Mouse (Mus musculus): ENCODE data around the gene Grsf1.

The Grsf1 gene

DNA sequence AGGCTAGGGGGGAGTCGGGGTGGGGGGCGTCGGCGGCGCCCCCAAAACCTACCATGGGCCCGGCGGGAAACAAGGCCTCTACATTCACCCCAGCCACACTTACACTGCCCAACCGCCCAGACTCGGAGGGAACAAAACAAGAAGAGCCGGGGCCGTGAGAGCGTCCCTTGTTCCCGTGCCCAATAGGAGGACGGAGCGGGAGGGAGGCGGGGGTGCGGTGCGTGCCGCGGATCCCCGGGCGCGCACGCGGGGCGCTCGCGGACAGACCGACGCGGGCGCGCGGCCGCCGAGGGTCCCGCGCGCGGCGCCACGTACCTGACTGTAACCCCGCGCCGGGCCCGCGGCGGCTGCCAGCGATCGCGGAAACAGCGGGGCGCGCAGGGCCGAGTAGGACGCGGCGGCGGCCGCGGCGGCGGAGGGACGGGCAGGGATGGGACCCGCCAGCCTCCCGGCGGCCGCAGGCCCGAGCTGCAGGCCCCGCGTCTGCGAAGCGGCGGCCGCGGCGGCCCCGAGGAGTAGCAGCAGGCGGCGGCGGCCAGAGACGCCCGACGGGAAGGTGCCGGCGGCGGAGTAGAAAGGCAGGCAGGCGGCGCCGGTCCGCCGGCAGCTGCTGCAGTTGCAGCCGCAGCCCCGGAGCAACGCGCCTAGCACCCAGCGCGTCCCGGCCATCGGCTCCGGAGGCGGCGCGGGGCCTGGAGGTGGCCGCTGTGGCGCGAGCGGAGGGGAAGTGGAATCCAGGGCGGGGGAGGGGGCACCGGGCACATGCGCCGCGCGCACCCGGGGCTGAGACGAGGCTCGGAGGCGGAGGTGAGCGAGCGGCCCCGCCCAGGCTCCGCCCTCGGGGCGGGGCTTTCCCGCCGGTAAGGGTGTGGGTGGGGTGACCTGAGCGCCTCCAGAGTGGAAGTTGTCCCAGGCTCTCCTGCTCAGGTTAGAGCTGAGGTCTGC, at the start of gene Grsf1:
Gene Grsf1, minus strand, starts transcription at position 729 of the 945 bp plus-strand sequence.
- peak; percentile 96 for DNase-seq

DNA sequence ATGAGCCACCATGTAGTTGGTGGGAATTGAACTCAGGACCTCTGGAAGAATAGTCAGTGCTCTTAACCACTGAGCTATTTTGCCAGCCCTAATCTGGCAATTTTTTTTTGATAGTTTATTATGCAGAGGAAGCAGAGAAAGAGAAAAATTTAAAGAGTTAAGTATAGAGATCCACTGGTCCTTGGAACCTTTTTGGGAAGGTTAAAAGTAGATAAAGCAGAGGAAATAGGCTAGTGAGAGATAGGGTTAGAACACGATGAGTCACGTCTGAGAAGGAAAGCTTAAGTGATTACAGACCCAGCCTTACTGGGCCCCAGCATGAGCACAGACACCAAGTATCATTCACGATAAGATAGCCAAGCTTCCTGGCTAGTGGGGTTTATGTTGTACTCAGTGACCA, 48.1 kb upstream of the Grsf1 start:
- no peak for DNase-seq

DNA sequence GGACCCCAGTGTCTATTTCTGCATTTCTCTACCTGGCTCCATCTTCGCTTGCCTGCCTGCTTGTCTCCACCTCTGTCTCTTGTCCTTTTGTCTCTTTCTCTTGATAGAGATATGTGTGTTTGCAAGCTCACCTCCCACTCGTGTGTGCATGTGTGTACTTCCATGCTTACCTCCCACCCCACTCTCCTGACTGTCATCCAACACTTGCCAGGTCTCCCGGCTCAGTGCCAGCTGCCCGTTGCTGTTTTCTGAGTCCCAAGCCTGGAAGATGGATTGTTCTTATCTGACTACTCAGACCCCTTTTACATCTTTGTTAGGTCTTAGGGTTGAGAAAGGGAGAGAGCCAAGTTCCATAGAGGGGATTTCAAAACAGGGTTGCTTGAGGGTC, 46.2 kb upstream of the Grsf1 start:
- no peak for DNase-seq

DNA sequence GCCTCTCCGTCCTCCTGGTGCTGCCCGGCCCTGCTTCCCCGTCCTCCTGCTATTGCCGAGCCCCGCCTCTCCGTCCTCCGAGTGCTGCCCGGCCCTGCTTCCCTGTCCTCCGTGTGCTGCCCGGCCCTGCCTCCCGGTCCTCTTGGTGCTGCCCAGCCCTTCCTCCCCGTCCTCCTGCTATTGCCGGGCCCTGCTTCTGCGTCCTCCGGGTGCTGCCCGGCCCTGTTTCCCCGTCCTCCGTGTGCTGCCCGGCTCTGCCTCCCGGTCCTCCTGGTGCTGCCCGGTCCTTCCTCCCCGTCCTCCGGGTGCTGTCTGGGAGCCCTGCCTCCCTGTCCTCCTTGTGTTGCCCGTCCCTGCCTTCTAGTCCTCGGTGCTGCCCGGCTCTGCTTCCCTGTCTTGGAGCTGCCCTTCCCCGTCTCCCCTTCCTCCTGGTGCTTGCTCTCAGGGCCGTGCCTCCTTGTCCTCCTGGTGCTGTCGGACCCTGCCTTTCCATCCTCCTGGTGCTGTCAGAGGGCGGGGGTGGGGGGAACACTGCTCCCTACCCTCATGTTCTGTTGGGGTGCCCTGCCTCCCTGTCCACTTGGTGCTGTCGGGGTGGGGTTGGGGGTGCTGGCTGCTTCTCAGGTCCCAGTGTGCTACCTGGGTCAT, 45.7 kb upstream of the Grsf1 start:
- DNase-seq = peak; percentile 39

DNA sequence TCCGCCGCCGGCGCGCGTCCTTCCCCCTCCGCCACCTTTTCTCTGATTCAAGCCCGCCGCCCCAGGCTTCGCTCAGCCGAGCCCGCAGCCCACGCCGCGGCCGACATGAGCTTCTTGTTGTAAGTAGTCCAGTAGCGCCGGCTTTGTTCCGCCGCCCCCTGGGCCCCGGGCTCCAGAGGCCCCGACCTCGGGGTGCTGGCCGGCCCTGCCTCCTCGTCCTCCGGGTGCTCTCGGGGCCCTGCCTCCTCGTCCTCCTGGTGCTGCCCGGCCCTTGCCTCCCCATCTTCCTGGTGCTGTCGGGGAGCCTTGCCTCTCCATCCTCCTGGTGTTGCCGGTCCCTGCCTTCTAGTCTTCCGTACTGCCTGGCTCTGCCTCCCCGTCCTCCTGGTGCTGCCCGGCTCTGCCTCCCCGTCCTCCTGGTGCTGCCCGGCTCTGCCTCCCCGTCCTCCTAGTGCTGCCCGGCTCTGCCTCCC, 45.1 kb upstream of the Grsf1 start:
- no peak for DNase-seq

DNA sequence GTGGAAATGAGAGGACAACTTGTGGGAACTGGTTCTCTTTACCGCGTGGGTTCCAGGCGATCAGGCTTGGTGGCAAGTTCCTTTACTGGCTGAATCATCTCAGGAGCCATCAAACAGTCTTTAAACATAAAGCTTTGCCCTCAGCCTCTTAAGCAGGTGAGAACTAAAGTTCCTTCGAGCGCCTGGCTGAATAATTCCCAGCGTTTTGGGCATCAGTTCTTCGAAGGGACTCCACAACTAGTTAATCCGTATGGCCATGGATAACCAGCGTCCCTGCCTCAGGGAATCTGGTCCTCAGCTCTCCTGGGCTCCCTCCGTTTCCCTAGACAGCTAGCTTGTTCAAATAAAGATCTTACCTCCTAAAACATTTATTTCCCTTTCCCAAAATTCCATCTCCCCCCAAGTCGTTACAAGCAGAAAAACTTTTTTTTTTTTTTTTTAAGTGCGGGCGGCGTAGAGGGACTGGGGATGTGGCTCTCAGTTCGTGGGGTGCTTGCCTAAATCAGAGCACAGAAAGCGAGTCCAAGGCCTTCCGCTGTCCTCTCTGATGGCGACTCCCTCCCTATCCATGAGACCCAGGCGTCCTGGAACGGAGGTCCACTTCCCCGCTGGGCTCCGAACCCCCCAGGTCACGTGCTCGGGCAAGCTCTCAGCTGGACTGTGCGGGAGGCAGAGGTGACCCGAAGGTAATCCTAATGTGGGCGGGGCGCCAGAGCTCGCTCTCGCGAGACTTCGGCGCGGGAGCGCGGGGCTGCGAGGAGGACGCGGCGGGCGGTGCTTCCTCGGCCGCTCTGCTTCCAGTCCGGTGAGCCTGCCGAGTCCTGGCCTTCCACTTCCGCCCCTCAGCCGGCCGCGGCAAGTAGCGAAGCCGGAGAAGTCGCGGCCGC, 44.4 kb upstream of the Grsf1 start, which contains the start of gene Mob1b:
Gene Mob1b, plus strand, starts transcription at position 740 of the 887 bp plus-strand sequence.
- DNase-seq = peak; percentile 97

DNA sequence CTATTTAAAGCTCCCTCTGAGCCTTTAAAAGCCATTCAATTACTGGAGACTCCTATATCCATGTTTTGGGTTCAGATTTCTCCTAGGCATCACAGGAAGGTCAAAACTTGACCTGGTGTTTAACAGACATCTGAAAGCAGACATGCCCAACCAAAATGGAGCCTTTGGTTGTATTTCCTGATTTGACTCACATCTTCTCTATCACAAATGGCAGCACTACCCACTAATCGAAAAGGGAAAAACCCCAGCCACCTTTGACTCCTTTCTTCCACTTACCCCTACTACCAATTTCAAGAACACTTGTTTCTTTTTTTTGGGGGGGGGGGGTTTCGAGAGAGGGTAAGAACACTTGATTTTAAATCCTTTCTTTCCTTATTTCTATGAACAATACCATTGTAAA, 41.0 kb upstream of the Grsf1 start:
- no peak for DNase-seq

DNA sequence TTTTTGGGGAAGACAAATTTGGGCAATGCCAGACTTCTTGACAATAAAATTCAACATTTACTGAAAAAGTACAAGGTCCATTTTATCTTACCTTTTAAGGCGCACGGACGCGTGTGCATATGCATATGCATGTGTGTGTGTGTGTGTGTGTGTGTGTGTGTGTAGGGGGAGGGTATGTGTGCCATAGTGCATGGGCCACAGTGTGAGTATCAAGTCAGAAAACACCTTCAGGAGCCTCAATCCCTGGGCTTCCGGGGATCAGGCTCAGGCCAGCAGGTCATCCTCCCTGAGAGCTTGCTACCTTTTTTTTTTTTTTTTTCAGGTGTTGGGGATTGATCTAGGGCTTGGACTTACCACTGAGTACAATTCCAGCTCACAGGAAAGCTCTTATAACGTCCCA, 36.4 kb upstream of the Grsf1 start:
- DNase-seq = no peak

DNA sequence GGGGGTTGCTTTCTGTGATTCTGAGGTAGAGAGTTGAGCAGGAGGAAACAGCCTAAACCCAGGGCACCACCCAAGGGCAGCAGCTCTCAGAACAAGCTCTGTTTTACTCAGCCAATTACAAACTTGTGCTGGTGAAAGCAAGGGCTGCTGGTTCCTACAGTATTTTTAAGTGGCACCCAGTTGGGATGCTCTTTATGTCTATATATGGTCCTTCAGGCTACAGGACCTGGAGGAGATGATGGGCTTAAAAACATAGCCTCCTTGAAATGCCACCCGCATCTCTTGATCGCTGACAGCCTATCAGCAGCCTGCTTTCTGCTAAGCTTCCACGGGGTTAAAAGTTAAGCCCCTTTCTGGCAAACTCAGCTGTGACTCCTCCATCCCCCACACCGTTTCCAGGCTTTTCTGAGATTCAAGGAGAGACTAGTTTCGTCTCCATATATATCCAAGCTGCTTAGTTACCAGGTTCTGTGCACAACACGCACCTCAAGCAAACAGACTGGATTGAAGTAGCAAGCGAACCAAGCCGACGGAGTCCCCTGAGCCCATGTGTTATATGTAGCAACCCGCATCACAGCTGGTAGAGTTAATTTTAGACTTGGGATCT, 35.8 kb upstream of the Grsf1 start:
- peak; percentile 52 for DNase-seq

DNA sequence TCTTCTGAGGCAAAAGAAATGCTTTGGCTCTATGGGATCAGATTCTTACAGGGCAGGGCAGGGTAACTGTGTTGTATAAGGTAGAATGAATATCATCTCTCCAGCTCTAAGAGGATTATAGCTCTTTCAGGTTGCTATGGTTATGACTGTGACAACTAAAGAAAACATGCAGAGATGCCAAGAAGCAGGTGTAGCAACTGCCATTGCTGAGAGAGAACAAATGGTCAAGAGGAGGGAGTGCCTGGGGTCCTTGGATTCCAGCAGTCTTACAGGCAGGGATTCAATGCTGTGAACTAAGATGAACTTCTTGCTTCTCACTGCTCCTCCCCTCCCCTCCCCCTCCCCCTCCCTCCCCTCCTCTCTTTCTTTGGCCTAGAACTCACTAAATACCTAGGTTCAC, 35.2 kb upstream of the Grsf1 start:
- no peak for DNase-seq

DNA sequence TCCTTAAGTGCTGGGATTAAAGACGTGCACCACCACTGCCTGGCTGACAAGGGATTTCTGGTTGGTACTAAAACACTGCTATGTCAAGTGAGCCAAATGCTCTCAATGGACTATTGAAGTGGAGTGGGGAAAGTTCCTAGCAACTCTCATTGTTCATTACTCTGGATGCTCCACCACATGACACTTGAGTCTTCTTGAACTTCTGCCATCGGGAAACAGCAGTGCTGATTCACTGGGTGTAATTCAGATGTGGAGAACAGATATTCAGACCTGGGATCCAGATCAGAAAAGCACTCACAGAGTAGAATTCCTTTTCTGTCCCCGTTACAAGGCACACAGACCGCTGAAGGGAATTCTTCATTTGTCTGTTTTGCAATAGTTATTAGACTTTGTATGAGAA, 27.6 kb upstream of the Grsf1 start:
- DNase-seq = no peak

DNA sequence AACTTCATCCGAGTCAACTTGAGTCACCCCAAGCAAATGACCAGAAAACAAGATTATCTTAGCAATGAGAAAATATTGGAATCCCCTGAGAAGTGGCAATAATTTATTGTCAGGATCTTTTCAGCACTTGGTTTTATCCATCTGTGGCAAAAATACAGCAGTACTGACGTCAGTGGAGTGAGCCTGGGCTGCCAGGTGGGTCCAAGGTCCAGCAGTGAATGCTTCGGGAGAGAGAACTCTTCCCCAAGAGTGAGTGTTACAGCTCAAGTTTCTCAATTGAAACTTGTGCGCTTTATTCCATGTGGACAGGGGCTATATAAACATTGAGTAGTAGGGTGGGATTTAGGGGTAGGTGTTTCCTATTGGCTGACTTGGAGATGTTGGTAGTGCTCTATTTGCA, 26.1 kb upstream of the Grsf1 start:
- no peak for DNase-seq

DNA sequence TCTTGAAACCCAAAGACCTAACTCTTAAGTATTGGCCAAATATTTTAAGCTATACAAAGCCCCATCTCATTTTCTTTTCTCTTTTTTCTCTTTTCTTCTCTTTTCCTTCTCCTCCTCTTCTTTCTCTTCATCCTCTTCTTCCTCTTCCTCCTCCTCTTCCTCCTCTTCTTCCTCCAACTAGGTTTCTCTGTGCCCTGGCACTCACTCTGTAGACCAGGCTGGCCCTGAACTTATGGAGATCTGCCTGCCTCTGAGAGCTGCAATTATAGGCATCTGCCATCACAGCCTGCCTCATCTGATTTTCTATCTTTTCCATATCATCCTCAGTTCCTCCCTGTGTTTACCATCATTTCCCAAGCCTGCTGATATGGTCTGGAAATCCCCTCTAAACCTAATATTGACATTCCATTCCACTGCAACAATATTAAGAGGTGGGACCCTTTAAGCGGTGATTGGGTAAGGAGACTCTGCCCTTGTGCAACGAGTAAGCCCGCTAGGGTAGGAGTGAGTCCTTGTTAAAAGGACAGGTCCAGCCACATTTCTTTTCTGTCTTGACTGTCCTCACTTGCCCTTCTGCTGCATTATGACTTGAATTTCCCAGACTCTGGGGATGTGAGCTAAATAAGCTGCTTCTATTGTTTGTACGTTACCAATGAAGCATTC, 23.4 kb upstream of the Grsf1 start:
- DNase-seq = no peak

DNA sequence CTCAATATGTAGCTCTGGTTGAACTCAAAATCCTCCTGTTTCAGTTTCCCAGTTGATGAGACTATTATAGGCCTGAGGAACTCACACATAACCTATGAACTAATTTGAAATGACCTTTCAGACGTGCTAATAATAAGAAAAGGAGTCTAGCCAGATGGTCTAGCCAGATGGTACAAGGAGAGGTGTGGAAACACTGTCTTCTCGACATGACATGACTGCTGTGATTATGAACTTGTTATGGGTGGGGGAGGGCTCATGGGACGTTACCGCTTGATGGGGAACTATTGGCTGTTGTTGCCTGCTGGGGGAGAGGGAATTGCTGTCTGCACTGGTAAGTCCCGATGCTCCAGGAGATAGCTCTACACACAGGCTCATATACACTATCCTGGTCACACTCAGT, 21.3 kb upstream of the Grsf1 start:
- DNase-seq = no peak

DNA sequence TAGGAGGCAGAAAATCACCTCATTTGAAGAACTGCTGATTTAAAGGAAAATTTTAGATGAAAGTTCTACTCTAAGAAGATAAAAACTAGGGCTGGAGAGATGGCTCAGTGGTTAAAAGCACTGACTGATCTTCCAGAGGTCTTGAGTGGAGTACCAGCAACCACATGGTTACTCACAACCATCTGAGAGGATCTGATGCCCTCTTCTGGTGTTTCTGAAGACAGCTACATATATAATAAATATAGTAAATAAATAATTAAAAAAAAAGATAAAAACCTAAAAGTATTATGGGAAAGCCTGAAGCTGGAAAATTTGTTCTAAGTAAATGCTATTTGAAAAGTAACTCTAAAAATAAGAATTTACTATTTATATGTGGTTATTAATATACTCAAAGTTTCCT, 17.1 kb upstream of the Grsf1 start:
- DNase-seq = no peak

DNA sequence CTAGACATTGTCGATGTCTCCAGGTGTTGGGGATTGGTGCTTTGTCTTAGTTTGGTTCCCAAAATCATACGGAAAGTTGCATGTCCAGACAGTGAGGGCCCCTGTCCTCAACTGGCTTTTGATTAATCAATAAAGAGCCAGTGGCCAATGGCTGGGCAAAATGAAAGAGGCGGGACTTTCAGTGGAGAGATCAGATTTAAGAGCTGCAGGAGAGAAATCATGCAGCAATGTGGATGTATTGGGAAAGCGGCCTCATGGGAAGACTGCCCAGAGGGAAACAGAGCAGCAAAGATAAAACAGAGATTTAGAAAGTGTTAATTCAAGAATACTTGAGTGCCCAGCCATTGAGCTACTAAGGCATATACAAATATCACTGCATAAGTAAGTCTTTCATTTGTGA, 16.6 kb upstream of the Grsf1 start:
- DNase-seq = no peak

DNA sequence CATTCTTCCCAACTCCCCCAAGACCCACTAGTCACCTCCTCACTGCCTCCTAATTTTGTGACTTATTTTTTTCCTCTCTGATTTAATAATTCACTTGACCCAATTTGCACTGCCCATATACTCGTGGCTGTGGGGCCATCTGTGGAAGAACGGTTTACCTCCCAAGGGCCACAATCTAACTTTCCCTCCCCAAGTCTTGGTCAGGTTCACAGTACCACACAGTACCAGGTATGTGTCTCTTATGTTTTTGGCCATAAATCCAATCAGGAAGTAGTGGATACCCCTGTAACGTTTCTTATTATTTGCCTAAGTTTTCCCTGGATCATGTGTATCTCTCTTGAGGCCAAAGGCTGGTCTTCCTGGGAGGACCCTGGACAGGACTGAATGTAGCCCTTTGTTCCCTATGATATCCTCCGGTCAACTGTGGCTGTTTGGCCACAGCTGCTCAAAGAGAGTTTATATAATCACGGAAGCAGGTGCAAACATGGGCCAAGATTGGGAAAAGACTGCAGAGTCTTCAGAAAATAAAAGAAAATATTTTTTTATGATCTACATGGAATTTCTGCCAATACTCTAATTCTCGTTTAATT, 15.6 kb upstream of the Grsf1 start:
- no peak for DNase-seq

DNA sequence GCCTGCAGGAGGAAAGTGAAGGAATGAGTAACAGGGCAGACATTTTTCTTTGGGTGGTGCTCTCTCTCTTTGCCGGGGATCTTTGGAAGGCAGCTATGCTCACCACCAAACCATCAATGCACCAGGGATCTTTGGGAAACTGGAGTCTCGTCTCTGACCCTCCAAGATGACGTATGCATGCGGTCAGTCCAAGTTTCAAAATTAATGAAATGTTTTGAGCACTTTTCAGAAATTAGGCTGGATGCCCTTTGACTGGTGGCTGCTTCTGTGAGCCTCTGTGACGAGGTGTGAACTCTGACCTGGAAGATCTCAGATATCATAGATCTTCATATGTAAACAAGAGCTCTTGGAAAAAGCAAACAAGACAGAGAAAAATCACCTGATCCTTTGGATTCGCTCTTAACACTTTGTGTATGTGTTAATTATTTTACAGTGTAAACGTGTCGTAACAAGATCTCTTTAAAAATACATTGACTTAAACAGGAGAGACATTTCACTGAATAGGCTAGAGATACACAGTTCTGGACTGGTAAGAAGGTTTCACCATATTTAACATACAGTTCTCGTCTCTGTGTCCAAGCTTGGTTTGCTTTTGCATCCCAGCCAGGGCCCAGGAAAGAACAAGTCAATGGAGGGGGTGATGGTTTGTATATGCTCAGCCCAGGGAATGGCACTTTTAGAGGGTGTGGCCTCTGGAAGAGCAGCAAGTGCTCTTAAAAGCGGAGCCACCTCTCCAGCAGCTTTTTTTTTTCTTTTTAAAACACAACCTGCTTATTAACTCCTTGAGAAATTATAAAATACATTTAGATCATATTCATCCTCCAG, 14.9 kb upstream of the Grsf1 start:
- DNase-seq = no peak

DNA sequence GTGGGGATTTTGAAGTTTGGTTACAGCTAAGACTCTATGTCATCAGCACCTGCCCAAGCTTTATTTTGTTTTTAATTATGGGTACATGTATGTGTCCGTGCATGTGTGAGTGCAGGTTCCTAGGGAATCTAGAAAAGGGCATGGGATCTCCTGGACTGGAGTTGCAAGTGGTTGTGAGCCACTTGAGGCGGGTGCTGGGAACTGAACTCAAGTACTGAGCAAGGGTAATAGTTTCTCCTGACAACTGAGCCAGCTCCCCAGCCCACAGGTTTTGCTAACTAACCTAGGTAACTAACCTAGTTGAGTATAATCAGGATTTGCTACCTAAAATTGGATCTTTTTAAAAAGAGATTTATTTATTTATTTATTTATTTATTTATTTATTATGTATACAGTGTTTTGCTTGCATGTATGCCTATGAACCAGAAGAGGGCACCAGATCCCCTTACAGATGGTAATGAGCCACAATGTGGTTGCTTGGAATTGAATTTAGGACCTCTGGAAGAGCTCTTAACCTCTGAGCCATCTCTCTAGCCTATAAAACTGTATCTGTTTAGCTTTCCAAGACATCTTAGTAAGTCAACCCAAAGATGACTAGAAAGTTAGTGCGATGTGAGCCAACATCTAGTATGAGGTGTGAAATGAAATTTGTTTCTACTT, 13.4 kb upstream of the Grsf1 start:
- DNase-seq = peak; percentile 68

DNA sequence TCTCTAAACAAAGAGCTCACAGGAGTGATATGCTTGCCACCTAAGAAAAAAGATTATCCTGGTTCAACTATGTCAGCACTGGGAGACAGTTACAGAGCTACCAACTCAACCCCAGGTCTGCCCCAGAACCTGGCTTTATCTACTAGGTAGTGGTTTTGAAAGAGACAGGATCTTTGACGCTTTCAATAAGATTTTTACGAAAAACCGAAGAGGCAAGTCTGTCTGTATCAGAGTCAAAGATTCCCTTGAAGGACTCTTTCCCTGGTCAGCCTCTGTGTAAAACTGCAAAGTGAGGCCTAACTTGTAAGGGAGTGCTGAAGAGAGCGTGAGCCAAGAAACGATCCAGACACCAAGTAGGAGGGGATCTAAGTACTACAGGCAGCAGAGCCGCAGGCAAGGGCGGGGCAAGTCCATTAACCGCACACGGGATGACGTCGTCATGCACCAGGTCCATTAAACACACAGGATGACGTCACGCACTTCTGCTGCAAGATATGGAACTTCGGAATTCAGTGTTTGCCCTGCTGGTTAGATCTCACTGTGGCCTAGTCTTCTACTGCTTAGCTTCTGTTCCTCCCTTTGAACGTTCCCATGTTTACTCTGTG, 12.7 kb upstream of the Grsf1 start:
- DNase-seq = no peak

Measured in embryo, embryonic 11 days (tissue).